Mouse (Mus musculus): Measurements from ENCODE around the gene Cpsf4l. TPM values are rescaled to one million over a fixed set of nuclear protein-coding genes. Genes with fewer than 3 reads are reported as not detected.
A peak's percentile ranks its signal among the peaks of the same experiment; 100 is the strongest.

Gene Cpsf4l
- polyA plus RNA-seq, 3 experiments from 2014 or later = not detected

DNA sequence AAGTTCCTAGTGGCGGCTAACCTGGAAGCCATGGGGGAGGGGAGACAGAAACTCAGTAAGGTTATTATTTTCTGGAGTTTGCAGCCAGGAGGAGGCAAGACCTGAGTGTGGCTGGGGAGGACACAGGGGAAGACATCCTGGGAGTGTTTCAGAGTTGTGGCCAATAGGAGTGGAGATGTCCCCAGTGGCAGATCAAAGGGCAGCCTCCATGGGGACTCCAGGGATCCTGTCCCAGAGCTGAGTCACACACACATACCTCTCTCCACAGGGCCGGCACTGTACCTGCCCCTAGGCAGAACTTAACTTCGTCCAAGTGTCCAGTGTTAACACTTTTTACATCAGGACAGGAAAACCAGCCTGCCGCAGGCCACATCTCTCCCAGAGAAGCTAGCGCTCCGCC lies 25.3 kb upstream of the Cpsf4l start:
- no peak for ATAC-seq

DNA sequence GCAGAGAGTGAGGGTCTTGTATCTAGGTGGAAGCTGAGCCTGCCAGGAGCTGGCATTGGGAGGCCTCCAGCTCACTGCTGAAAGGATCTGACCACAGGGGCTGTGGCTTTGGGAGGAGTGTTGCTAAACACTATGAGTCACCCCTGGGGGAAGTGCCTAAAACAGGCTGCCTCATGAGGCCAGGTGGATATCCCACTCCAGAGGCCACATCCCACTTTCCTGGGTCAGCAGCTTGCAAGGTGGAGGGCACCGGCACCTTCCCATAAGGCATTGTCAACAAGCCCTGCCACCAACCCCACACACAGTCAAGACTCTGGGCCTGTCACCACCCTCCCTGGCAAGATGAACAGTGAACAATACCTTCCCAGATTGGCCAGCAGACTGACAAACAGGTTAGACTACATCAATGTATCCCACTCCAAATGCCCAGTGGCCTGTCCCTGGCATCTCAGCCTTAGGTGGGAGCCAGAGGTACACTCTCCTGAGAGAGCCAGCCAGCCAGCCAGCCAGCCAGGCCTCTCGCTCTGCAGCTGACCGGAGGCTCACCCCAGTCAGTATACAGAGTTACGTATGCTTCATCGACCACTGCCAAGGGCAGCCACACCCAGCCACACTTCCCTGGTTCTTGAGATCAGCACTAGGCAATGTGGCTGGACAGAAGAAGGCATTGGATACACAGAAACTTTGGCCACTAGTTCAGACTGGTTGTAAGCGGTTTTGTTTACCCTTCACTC lies 24.0 kb upstream of the Cpsf4l start:
- ATAC-seq = no peak

DNA sequence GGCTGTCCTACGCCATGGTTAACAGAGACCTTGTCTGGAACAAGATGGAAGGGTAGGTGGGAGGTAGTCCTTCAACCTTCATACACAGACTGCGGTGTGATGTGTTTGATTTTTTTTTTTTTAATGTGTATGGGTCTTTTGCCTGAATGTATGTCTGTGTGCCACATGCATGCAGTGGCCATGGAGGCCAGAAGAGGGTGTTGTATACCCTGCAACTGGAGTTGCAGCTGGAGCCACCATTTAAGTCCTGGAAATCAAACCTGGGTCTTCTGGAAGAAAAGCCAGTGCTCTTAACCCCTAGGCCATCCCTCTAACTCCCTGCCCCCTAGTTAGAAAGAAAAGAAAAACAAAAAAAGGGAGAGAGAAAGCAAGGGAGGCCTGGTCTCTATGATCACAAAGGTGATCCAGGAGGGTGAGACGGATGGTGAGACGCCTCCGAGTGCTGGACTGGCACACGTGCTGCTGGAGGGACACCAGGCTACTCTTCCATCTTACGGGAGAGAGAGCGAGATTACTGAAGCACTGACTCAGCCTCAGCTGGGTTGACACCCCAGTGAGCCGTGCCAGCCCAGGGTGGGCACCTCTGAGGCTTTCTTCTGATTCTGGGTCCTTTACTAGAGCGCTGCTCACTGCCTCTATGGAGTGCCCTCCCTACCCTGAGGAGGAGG lies 22.3 kb upstream of the Cpsf4l start:
- no peak for ATAC-seq

DNA sequence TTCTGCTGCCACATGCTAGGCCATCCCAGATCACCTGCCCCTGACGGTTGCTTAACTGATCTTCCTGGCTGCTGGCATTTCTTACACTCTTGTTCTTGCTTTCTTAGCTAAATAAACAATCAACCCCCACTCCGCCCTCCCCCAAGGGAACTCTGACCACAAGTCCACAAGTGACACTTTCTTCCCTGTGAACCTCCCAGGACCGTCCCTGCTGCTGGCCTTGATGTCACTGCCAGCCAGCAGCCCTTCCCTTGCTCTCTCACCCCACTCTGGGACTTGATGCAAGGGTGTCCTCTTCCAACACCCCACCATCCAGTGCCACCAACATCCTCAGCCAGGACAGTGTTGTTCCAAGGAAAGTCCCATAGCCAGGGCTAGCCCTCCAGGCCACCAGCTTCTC lies 21.1 kb upstream of the Cpsf4l start:
- ATAC-seq = no peak

DNA sequence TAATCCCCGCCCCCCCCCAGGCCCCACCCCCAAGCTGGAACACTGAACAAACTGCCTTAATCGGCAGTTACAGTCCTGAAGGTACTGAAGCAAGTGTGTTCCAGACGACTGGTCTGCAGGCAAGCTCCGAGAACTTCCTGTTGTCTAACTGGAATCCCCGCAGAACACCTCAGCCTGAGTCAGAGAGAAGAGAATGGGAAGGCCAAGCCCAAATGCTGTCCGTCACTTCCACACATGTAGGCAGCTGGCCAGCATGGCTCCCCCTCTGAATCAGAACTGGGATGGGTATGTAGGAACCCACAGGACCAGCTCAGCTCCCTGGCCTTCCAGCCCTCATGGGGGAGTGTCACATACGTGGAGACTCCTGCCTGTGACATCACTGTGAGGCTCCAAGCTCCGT lies 20.1 kb upstream of the Cpsf4l start:
- no peak for ATAC-seq

DNA sequence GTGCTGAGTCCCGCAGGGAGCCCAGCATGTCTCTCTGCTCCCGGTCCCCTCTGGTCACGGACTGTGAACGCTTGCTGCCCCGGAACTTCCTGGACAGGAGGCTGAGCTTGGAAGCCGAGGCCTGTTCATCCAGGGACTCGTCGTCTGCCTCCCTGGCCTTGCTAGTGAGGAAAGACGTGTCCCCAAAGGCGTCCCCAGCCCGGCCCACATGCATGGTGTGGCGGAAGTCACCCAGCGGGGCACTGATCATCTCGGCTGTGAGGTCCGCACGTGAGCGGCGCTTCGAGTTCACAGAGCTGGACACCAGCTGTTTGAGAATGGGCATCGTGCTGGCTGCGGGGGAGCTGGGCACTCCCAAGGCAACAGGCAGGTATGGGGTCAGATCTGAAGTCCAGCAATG lies 19.4 kb upstream of the Cpsf4l start:
- no peak for ATAC-seq

DNA sequence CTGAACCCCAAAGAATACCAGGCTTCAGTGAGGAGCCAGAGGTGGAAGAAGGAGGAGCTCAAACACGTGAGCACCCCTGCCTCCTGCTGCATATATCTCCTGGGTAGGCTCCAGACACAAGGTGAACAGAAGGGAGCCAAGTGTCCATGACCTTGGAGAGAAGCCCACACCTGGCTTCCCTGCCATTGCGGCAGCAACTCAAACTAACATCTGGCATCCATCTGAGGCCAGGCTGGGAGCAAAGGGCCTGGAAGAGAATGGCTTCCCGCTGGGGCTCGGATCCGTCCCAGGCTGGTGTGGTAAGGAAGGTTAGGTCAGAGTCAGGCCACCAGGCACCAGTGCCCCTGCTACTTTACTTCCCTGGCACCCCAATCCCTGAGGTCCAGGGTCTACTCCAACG lies 18.2 kb upstream of the Cpsf4l start:
- no peak for ATAC-seq

DNA sequence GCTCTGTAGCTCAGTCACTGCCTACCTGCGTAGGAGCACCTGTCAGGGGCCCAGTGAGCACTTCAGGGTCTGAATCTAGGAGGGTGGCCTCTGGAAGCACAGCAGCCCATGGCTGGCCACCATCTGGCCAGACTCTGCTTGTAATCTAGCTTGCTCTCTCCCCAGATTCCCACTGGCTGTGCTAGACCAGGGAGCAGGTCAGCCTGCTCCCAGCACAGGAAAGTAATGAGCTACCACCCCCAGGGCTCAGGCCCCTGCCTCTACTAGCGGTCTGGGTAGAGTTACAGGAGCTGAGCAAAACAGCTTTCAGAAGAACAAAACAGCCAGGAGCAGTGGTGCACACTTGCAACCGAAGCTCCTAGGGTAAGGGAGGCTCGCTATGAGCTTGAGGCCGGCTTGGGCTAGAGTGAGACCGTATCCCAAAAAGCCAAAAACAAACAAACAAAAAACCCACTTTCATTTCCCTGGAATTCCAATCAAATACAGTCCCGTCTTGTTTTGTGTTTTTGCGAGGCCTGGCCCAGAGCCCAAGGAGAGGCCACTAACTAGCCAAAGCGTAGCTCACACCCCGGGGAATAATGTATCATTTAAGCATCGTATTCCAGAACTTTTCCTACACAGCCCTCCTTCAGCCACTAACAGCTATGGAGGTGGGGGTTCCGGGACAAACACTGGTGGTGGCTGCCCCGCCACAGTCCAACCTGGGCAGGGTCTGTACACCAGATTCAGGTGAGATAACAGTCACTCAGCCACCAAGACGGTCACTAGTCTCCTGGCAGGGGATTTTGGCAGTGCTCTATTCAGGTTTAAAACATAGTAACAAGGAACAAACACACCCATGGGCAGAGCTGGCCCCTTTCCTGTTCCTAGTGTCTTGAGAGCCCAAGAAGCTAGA lies 17.4 kb upstream of the Cpsf4l start:
- no peak for ATAC-seq

DNA sequence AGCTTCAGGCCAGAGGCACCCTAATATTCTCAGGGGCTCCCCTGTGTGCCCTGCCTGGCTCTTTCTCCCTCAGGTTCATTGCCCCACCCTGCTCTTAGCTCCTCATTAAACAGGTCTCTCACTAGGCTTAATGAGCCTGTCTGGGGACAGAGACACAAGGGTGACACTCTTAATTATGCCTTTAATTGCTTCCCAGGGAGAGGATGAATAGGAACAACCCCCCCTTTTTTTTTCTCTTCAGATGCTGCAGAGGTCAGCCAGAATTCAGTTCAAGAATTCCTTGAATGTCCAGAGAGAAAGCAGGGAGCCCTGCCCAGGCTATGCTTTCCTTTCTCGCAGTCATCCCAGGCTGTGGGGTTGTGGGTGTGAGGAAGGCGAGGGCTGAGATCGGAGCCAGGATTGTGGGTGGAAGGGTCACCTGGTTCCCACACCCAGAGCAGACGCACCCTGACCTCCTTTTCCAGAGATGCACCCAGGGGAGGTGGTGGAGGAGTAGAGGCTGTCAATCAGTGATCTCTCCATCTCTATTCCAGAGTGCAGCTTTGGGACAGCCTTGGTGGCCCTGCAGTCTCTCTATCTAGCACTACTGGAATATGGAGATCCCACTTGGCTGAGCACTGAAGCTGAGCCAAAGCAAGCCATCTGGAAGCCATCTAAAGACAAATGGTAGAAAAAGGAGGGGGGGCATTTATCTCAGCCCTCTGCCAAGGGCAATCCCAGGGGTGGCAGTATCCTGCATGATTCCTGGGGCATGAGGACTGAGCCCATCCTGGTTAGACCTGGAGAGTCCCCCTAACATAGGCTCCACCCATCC lies 15.6 kb upstream of the Cpsf4l start:
- ATAC-seq = no peak

DNA sequence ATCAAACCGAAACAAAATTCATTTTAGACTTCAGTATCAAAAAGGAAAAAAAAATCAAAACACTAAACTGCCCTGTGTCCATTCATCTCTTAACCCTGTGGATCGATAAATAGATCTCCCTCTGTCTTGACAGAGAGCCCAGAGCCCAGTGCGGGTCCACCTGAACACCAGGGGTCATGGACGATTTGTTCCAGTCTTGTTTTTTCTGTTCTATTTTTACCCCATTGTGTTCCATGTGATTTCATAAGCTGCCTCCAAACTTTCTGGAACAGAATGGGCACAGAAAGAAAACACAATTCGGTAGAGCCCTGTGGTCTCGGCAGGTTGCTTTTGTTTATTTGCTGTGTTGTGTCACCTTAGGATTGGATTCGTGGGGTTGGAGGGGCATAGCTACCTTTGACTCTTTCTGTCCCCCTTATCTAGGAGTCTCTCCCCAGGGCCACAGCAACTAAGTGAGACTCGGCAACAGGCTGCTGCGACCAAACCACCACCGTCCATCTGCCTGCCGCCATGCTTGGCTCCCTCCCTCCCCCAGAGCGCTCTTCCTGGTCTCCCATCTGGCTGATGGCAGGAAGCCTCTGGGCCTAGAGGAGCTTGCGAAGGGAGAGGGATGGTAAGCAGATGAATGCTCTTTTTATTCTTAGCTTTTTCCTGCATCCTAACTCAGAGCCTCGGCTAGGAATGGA lies 12.7 kb upstream of the Cpsf4l start:
- ATAC-seq = no peak

DNA sequence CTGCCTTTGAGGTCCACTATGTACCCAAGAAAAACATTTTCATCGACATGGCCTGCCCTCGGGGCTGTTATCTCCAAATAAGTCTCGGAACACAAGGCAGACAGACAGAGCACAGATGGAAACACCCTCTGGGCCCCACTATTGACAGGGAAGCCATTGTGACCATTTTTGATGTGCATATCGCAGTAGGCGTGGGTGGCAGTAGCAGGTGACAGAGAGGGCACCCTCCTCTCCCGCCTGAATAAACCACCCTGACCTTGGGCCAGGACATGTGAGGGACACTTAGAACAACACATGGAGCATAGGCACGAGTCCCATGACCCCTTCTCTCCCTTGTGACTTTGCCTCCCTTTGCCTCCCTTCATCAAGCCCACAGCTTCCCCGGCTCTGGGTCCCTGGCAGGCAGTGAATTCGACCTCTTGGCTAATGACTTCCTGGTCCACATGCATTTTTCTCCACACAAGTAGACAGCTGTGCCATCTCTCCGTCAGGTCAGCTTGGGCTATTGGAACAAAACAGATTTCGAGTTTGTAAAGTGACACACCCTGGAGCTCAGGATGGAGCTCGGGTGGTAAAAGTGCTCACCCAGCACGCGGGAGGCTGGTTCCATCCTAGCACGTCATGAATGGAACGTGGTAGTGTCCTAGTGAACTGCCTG lies 8.1 kb upstream of the Cpsf4l start:
- ATAC-seq = no peak

DNA sequence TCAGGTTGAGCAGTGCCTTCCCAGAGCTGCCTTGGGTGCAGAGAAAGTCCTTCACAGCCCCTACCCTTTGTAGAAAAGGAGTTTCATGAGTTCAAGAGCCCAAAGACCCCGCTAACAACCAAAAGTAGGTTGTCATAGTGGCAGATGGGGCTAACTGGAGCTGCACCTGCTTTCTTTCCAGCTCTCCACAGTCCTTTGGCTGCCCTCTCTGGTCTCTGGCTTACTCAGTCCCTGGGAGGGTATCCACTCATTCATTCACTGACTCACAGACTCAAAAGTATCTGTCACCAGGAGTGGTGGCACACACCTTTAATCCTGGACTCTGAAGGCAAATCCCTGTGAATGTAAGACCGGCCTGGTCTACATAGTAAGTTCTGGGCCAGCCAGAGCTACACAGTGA lies 6.3 kb upstream of the Cpsf4l start:
- ATAC-seq = no peak

DNA sequence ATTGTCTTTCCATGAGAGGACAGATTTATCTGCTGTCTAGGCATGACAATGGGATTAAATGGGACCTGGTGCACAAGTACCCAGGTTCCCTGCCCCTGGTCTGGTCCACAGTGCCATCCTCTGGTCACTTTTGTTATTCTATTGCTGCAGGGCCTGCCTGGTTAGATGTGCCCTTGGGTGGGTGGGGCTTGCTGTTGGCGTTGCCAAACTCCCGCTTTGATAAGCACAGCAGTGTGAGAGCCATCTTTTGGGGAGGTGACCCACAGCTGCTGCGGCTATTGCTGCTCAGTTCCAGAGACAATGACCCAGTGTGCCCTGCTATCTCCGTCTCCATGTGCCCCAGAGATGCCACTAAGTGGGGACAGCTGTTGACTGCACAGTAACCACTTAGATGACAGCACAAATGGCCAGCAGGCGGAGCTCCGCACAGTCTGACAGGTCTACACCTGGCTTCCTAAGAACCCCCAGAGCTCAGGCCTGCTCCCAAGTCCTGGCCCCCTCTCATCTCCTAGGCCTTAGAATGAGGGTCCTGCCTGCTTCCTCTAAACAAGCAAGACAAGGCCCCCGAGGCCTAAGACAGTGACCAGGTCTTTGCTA lies 5.4 kb upstream of the Cpsf4l start:
- ATAC-seq = no peak

DNA sequence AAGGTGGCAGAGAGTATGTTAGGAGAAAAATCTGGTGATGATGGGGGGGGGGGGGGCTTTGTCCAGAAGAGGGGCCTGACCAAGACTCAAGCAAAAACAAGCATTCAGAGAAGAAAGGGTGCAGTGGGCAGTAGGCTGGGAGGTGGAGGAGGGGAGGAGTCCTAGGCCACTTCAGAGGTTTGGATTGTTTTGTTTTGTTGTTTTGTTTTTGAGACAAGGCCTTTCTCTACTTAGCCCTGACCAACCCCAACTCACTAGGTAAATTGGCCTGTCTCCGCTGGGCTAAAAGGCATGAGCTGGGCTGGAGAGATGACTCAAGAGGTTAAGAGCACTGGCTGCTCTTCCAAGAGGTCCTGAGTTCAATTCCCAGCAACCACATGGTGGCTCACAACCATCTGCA lies 1.2 kb upstream of the Cpsf4l start:
- no peak for ATAC-seq

DNA sequence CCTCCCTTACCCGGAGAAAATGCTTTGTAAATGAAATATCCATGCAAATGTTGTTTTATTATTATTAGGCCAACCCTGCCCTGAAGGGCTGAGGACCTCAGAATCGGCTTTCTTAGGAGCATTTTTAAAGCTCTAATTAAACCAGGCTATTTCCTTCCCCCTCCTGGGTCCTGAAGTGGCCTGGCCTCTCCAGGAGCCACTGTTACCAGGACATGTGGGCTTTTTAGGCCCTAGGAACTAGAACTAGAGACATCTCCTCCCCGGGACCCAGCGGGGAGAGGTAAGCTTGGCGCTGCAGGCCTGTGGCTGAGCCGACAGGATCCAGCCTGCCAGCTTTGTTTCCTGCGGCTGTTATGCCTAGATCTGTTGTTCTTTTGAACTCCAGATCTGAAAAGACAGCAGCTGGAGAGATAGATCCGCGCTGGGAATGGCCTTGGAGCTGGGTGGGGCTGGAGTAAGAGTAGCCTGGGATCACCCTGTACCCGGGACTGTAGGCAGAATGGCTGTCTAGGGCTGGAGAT lies 500 bp upstream of the Cpsf4l start:
- no peak for ATAC-seq

DNA sequence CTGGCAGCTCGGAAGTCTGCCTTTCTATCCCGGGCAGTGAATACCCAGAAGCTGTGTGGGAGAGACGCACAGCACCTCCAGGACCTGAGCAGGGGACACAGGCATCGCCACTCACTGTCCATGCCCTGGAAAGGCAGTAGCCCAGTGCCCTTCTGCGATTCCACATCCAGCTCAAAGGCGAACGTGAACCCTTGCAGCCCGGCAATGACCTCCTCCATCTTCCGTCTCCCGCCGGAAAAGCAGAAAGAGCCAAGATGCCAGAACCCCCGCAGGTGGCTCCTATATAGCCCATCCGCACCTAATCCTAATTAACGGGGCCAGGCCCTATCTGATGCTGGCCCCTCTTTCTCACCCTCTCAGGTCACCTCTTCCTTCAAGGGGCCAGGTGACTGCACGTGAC lies 545 bp downstream of the Cpsf4l start:
- no peak for ATAC-seq

DNA sequence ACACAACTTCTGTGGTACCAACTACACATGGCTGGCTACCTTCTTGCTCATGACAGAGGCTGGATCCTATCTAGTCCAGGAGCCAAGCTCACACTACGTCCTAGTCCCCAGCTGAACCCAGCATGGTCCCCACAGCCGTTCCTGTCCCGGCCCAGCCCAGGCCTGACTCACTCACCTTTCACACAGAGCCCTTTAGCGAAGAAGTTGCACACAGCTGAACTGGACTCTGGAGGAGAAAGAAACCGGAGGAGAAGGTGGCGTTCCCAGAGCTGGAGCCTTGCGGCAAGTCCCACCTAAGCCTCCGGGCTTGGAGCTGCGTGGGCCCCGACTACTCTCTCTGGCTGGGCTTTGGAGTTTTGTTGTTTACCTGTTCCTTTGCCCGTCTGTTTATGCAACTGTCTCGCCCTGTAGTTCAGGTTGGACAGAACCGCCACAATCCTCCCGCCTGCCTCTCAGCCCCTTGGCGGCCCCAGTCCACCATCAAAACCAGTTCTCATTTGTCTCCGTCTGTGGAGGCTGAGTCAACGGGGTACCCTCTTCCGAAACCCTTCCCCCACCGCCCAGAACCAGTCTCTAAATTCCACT lies 1.1 kb downstream of the Cpsf4l start:
- ATAC-seq = no peak

DNA sequence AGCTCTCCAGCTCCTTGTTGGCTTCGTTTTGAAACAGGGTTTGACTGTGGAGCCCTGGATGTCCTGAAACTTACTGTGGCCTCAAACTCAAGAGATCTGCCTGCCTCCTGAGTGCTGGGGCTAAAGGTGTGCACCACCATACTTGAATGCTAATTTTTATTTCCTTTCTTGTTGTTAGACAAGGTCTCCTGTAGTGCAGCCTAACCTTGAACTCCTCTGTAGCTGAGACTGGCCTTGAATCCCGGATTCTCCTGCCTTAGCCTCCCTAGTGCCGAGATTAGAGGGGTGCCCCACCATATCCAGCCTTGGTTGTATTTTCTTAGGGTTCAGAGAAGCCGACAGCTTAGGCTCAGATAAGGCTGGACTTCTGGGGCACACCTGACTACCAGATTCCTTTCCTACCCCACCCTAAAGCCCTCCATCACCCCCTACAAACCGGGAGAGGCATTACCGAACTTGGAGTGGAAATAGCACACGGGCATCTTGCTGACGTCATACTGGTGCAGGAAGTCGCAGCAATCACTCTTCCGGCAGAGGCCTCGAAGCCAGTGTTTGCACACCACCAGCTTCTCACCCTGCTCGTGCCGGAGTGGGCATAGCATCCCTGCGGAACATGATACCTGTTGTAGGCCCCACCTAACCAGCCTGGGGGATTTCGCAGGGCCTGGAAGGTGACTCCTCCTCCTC lies 3.7 kb downstream of the Cpsf4l start:
- no peak for ATAC-seq

DNA sequence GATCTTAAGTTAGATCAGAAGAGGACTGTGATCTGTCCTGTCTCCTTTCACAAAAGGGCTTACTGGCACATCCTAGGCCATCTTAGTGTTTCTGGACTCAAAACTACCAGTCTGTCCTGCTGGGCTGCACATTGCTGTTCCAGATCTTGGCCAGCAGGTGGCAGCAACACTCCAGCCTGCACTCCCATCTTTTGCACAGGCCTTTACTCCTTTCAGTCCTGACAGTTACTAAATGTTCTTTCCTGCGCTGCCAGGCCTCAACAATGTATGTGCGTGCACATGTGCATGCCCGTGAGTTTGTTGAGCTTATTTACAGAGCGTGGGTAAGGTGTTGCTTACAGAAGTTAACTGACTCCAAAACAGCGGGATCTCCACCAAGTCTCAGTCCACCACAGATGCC lies 6.1 kb downstream of the Cpsf4l start:
- peak; percentile 69 for ATAC-seq

DNA sequence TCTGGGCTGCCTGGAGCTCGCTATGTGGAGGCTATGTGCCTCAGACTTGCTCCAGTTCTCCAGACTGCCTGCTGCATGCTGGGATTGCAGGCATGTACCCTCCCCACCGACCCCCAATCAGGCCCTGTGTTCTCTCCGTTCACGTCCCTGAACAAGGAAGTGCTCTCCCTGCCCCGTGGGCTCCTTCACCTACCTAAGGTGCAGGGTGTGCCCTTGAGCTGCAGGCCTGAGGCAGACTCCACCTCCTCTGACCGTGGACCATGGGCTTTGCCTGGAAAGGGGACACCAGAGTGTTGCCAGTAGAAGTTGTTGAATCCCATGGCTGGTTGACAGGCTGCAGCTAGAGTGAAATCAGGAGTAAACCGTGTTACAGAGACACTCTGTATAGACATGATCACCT lies 10.2 kb downstream of the Cpsf4l start:
- ATAC-seq = no peak

Measured in inflammation-experienced regulatory T-cells, adult 6 months (primary cell).